Mouse (Mus musculus) T-helper 17 cell (primary cell): Measurements from ENCODE around the gene Mphosph9.
"Not testable (repeated sequence)": the region's sequence is repeated elsewhere in the genome, so short reads cannot be mapped to it uniquely, and the experiment has no call there.

Source experiments
- in situ Hi-C, 2 experiments: fragments of 300-600 bp; cut with MboI, MseI; formaldehyde crosslinking; loops; 1 replicate in 1 of 2; 2 replicates in 1 of 2; pipeline ENCODE4 v1.15.1; 2025; ENCODE audit warnings: high pct_unique_total_duplicates in 2 of 2

Gene Mphosph9

DNA sequence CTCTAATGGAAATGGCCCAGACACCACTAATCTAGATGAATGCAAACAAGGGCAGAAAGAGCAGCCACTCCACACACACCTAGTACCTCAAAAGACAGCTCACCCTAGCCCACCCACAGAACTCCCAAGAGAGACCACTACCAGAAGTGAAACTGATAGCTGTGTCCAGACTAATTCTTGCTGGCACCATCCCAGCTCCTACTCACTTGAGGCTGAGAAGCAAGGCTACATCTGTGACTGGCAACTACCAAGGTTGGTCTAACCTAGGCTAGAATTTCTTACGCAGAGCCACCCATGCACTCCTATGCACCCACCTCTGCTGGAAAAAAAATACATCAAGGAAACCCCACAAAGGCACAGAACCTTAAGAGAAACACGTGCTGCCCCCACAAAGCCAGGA, 22.6 kb upstream of the Mphosph9 start:
- in situ Hi-C loops, result loop anchor here in 1 of 2 experiments (10.0 kb wide), 1 partner anchor 194 kb away; the partner anchor contains the start of gene Tmed2

DNA sequence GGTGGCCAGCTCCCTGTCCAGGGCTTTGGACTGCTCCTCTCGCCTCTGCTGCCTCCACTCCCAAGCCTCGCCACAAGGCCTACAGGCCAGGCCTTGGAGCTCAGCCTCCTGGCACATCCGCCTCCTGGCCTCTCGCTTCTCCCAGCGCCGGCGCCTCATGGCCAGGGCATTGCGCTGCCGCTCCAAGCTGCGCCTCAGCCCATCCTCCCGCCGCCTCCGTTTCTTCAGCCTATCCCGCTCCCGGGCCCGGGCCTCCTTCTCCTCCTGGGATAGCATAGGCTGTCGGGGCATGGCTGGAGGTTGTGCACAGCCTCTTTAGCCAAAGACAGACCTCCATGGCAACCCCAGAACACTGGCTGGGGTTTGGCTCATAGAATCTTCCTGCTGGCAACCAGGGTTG, 21.4 kb upstream of the Mphosph9 start:
- in situ Hi-C loops, result no loop called here

DNA sequence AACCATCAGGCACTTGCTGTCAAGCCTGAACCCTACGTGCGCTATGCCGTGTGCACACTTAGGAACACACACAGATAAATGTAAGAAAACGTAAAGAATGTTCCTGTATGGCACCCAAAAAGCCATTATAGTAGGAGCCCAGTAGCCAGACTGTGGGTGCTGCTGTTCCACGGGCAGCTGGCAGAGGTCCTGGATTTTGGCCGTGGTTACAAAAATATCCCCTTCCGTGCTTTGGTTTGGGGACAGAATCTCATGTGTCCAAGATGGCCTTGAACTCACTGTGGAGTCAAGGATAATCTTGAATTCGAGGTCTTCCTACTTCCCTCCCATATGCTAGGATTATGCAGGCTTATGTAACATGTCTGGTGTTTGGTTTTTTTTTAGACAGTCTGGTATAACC, 15.1 kb upstream of the Mphosph9 start:
- in situ Hi-C loops, result no loop called here

DNA sequence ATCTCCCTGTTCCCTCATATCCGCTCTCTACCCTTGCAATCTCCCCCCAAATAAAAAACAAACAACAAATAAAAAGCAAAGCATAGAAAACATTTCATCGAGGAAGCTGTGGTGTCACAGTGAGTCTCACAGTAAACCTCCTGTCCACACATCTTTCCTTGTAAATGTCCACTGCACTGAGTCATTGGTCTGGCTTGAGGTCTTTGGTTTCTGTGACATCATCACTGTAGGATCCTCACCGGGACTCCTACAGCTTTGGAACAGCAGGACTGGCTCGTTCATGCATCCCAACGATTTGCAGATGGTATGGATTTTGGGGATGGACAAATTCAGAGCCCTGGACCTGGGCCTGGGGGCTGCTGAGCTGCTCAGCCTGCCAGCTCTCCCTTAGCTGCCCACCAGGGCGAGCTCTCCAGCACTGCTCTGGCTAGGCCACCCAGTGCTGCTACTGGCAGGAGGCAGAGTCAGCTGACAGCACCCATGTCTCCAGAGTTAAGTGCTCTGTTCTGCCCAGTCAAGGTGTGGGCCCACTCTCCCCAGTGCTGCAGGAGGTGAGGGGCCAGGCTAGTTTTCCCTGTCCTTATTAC, 14.1 kb upstream of the Mphosph9 start:
- in situ Hi-C loops, result not testable (repeated sequence)

DNA sequence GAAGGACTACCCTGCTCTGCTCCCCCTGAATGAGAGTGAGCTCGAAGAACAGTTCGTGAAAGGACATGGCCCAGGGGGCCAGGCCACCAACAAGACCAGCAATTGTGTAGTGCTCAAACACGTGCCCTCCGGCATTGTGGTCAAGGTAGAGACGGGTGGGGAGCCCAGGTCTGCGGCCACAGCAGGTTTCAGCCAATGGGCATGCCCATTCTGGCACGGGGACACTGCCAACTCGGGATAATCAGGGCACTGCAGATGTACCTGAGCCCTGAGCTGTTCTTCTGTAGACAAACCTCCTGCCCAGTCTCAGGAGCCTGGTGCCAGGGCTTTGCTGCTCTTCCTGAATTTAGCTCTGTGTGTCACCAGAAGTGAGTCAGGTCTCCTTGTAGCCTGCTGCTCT, 11.0 kb upstream of the Mphosph9 start:
- in situ Hi-C loops, result loop anchor here in 1 of 2 experiments (10.0 kb wide), 1 partner anchor 376 kb away; no protein-coding TSS in a partner anchor

DNA sequence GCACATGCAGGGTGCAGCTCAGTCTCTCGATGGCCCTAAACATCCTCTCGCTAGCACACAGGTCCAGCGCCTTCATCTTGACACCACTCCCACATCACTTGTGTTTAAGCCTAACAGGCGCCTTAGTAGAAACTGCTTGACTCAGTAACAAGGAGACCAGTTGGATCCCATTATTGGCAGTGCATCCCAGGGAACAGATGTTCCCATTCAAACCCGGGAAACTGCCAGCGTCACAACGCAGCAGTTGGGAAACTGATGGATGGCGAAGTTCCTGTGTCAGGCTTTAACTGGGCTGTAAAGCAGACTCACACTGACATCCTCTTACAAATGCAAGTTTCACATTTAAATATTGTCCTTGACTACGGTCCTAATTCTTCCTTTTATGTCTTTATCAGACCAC, 10.1 kb upstream of the Mphosph9 start:
- in situ Hi-C loops, result loop anchor here in 1 of 2 experiments (10.0 kb wide), 1 partner anchor 377 kb away; no protein-coding TSS in a partner anchor

DNA sequence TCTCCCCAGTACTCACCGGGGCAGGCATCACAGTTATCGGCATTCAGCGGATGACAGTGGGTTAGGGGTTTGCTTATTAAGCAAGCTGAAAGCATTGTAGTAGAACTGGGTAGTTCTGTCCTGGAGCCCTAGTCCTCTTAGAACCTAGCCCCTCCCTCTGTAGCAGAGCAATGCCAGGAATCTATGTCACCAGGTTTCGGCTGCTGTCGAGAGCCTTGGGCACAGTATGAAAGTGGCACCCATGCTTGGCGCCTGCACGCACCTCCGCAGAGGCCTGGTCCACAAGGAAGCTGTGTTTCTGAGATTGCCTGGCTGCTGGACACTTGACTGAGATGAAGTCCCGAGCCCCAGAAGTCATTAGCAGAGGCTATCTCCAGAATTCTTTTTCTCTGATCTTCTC, 9.3 kb upstream of the Mphosph9 start:
- in situ Hi-C loops, result loop anchor here in 1 of 2 experiments (10.0 kb wide), 1 partner anchor 378 kb away; no protein-coding TSS in a partner anchor

DNA sequence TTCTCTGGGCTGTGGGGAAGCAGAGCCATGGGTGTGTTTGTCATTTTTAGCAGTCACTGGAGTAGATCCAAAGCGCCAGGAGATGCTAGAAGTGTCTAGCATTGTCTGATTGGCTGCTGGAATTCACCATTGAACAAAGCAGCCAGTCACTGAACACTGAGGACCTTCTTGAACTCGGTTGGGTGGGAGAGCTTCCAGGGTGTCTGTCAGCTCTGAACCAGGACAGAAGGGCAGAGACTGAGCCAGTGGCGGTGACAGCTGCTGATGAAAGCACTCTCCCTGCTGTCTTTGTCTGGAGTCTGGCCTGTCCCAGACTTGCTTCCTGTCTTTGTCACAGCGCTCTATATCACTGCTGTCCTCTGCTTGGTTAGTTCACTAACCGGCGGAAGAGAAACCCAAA, 6.6 kb upstream of the Mphosph9 start:
- in situ Hi-C loops, result loop anchor here in 1 of 2 experiments (10.0 kb wide), 1 partner anchor 380 kb away; no protein-coding TSS in a partner anchor

DNA sequence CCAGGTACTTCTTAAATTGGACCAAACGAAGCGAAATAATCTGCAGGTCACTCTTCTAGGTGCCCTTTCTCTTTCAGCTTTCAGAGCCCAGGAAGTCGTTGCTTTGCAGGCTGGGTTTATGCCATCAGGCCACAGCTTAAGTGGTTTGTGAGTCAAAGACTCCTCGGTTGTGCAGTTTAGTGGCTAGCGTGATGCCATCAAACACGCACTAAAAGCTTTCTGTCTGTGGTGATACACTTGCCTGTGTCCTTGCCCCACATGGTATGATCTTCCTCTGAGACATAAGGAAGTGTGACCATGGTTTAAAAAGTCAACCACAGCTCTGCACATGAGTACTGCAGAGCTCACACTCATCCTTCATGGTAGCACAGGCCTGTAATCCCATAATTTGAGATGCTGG, 2.3 kb upstream of the Mphosph9 start:
- in situ Hi-C loops, result loop anchor here in 1 of 2 experiments (10.0 kb wide), 1 partner anchor 385 kb away; no protein-coding TSS in a partner anchor

DNA sequence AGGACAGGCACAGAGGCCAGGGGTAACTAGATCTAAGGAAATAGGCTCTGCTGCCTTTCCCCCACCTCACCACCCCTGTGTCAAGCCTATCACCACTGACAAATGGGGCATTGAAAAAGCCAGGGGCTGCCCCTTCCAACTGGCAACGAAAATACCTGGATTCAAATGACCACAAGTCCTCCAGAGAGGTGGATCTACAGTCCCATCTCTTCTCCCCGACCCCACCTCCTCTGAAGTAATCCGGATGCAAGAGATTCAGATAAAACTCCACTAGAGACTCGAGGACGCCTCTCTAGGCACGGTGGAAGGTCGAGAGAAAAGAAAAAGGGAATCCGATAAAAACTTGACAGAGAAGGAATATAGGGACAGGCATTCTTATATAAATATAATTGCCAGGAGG, 943 bp downstream of the Mphosph9 start:
- in situ Hi-C loops, result no loop called here

DNA sequence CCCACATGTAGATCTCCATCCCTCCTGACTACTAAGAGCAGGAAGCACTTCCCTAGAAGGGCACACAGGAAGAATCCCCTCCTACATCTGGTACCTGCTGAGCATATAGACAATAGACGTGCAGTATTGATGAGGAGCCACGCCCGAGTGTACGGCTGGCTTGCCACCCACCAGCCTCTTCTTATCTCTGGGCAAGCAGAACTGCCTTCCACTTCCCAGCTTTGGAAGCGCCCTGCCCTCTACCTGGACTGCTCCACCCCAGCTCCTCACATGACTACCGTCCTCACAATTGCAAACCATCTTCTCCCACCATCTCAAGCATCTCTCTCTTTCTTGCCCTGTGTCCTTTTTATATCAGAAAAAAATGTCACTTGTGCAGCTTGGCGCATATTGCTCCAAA, 10.1 kb downstream of the Mphosph9 start:
- in situ Hi-C loops, result no loop called here

DNA sequence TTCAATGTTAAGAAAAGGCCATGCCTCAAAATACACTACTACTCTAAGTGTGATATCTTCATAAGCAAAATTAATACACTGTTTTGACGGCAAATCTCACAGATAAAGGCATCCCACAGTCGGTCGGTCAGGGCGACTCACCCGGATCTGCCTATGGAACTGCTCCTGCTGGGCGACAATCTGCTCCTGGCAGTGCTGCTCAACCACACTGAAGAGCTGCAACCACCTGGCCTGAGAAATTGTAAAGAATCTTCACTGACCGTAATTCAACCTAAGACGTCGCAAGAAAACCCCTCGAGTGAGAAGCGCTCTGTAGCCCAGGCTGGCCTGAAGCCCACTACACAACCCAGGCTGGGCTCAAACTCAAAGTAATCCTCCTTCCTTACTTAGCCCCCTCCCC, 11.8 kb downstream of the Mphosph9 start:
- in situ Hi-C loops, result no loop called here

DNA sequence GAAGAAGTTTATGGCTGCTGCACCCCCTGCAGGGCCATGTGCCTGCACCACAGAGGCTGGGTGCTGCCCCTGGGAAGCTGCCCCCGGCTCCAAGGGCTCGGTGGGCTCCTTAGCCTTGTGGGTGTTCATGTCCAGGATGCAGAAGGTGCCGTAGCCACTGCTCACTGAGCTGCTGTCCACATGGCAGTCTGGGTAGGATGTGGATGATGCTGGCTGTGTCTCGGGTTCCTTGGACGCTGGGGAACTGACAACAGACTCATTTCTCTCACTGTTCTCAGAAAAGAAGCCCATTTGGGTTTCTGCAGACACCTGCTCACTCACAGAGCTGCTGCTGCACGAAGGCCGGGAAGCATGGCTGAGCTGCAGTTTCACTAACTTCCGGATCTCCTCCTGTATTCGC, 12.3 kb downstream of the Mphosph9 start:
- in situ Hi-C loops, result no loop called here

DNA sequence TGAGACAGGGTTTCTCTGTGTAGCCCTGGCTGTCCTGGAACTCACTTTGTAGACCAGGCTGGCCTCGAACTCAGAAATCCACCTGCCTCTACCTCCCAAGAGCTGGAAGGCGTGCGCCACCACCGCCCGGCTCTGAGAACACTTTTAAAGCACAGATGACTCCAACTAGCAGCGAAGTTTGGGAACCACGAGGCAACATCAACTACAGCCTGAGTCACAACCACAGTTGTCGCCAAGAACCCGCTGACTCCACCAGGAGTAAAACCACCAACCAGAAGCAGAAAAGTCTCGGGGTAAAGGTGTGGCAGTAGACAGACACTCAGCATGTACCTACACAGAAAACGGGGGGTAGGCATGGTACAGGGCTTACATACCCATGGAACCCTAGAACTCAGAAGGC, 17.7 kb downstream of the Mphosph9 start:
- in situ Hi-C loops, result no loop called here

DNA sequence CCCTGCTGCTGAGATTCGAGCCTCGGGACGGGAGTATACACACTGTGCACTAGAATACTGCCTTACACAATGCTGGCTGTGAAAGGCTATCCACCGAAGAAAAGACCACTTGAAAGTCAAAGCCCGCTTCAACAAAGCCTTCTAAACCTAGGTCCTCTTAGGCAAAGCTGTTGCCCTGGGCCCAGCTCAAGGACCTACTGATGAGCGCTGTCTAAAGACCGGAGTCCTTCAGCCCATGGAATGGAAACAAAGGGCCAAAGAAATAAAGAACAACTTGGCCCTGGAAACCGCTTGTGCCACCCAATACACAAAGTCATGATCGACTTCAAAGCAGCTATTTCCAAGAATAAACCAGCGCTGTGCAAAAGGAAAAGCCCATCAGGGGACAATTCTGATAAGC, 18.6 kb downstream of the Mphosph9 start:
- in situ Hi-C loops, result no loop called here

DNA sequence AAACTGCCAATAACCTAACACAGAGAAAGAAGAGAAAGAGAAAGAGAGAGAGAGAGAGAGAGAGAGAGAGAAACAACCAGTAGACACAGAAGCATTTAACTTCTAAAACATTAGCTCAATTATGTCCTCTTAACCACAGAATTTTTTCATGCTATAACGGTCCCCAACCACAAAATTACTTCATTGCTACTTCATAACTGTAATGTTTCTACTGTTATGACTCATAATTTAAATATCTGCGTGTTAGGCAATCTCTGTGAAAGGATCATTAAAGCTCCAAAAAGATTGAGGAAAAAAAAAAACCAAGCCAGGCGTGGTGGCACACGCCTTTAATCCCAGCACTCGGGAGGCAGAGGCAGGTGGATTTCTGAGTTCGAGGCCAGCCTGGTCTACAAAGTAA, 24.9 kb downstream of the Mphosph9 start:
- in situ Hi-C loops, result not testable (repeated sequence)

DNA sequence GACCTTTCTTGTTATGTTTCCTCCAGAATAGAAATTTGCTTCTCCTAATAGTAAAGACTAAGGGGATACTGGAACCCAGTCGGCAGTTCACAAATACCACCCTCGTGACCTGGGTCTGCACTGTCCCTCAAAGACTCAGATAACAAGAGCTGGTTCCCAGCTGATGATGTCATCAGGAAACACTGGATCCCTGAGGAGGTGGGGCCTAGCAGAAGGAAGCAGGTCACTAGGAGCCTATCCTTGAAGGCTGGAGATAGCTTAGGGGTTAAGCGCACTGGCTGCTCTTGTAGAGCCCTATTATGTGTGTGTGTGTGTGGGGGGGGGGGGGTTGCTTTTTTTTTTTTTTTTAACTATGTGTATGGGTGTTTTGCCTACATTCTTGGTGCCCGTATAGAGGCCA, 27.6 kb downstream of the Mphosph9 start:
- in situ Hi-C loops, result no loop called here

DNA sequence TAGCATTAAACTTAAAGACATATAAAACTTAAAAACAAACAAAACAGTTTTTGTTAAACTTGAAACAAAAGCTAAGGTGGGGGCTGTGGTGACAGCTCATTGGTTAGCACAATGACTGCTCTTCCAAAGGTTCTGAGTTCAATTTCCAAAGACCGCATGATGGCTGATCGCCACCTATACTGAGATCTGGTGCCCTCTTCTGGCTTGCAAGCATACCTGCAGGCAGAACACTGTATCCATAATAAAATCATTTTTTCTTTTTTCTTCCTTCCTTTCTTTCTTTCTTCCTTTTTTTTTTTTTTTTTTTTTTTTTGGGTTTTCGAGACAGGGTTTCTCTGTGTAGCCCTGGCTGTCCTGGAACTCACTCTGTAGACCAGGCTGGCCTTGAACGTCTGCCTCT, 28.5 kb downstream of the Mphosph9 start:
- in situ Hi-C loops, result loop anchor here (10.0 to 25.0 kb wide), 2 partner anchors 135 to 413 kb away; no protein-coding TSS in a partner anchor

DNA sequence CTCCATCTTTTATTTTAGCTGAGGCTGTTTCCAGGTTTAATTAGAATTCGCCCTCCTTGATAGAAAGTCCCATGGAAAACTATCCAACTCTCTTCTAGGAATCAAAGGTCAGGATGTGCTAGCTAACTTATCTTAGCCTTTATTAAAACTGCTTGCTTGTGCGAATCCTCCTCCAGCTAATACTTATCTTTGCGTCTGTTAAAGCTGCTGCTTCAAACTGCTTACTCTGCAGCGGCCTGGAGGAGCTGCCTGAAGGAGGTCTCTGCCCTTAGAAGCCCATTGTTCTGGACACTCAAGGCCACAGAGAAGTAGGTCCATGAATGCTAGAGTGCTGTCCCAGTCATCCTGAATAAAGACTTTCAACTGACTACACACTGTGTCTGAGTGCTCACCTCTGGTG, 31.3 kb downstream of the Mphosph9 start:
- in situ Hi-C loops, result loop anchor here (10.0 to 25.0 kb wide), 2 partner anchors 132 to 416 kb away; no protein-coding TSS in a partner anchor

DNA sequence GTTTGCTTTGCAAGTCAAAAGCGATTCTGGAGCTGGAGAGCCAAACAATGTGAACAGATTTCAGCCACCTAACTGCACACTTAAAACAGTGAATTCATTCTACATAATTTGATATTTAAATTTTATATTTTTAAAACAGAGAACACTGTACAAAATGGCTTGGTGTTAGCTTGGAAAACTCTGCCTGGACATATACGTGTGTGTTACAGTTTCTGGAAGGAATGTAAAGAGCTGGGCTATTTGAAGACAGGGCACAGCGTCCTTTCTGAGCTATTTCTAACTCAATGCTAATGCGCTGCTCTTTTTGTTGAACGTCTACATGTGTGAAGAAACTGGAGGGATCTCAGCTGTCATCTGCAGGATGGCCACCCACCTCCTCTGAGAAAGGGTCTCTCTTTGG, 33.8 kb downstream of the Mphosph9 start:
- in situ Hi-C loops, result loop anchor here (5.0 to 25.0 kb wide), 4 partner anchors 127 to 418 kb away; no protein-coding TSS in a partner anchor

DNA sequence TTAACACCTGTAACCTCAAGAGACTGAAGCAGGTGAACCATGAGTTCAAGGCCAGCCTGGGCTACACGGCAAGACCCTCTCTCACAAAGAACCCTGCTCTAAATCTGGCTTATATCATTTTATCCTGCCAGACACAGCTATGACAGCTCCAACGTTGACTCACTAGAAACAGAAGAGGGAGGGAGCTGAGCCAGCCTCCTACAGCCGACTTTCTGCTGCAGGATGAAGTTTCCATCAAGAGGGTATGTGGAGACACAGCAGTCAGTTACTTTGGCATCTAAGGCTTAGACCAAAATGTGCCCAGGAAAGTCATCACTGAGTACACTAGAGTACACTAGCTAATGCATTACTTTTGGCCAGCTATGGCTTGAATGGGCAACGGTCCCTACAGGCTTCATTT, 37.6 kb downstream of the Mphosph9 start:
- in situ Hi-C loops, result loop anchor here (5.0 to 25.0 kb wide), 4 partner anchors 123 to 422 kb away; no protein-coding TSS in a partner anchor

DNA sequence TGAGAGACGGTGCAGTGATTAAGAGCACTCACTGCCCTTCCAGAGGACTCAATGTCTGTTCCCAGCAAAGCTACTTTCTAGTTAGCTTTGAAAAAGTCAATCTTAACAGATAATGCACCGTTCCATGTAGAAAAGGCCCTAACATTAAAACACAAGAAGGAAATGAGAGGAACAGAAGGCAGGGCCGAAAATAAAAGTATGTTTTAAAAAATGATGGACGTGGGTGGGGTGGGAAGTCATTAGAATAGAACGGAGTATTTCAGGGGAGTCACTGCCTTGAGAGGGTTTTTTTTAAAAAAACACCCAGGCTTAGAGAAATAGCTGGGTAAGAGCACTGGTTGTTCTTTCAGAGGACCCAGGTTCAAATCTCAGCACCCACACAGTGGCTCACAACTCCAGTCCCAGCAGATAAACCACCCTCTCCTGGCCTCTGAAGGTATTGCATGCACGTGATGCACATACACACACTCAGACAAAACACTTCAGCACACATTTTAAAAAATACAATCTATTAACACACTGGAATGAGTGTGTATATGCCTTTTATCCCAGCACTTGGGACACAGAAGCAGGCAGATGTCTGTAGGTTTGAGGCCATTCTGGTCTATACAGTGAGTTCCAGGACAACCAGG, 40.0 kb downstream of the Mphosph9 start:
- in situ Hi-C loops, result loop anchor here in 1 of 2 experiments (25.0 kb wide), 1 partner anchor 425 kb away; no protein-coding TSS in a partner anchor

DNA sequence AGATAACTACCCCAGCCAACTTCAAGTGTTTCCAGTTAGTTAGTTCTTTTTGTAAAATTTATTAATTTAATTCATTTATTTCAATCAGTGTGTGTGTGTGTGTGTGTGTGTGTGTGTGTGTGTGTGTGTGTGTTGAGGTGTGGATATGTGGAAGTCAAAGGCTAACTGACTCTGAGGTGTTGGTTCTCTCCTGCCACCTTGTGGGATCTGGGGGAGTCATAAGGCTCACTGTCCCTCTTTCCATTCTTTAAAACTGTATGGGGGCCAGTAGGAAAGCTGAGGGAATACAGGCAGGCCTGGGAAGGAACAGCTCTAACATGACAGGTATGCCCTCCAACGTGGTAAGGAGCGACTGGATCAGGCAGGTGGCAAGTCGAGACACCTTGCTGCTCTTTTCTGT, 43.4 kb downstream of the Mphosph9 start:
- in situ Hi-C loops, result loop anchor here in 1 of 2 experiments (25.0 kb wide), 1 partner anchor 428 kb away; no protein-coding TSS in a partner anchor
